Comparison of ENCODE assay signal across 8 mouse cellular contexts in genomic region chr2:118549507-118550473, GRCm38 (mm10). TPM values are rescaled to one million over a fixed set of nuclear protein-coding genes. Genes with fewer than 3 reads are reported as not detected.
DNase-seq lines count a peak whose midpoint lies in the region; ATAC-seq and TF ChIP-seq lines count a peak whose summit lies in the region.

Bmf (minus strand) TSS chr2:118549687.

- intact Hi-C loops in heart, adult 2 months (cut with DNase I), result loop anchor here (2.0 kb wide), 1 partner anchor 17 kb away; no protein-coding TSS in a partner anchor

- peaks cover 10% of the 10 kb centered on the region for H3K4me1 ChIP-seq in bone marrow, adult 2 months (ENCODE audit: control insufficient read depth, insufficient read depth, low read length)
- peaks cover 51% of the 10 kb centered on the region for H3K4me1 ChIP-seq in embryonic facial prominence, embryonic 15.5 days
- H3K4me1 ChIP-seq in heart, adult 2 months (ENCODE audit: control insufficient read depth, insufficient read depth, low read length), result peaks cover 31% of the 10 kb centered on the region
- peaks cover 24% of the 10 kb centered on the region for H3K4me1 ChIP-seq in kidney, adult 2 months (ENCODE audit: control insufficient read depth, insufficient read depth, low read length)
- peaks cover 45% of the 10 kb centered on the region for H3K4me1 ChIP-seq in limb, embryonic 12.5 days (replicated peaks)
- peaks cover 24% of the 10 kb centered on the region; the same call in 1 of the 2 replicates for H3K4me1 ChIP-seq in midbrain, embryonic 14.5 days (ENCODE audit: control insufficient read depth, insufficient read depth, low read length)

- H3K9ac ChIP-seq in embryonic facial prominence, embryonic 15.5 days, result peak within 1 kb of the TSS; percentile 78
- H3K9ac ChIP-seq in heart, adult 2 months (ENCODE audit: low read depth, low read length), result peak within 1 kb of the TSS; percentile 90
- peak within 1 kb of the TSS; percentile 79 for H3K9ac ChIP-seq in limb, embryonic 12.5 days (replicated peaks)
- peak within 1 kb of the TSS; percentile 78 for H3K9ac ChIP-seq in midbrain, embryonic 14.5 days (replicated peaks; ENCODE audit: low read length)

- DNase-seq in 3134 (ENCODE audit: extremely low read depth, insufficient read length, low spot score), result peak; percentile 52
- DNase-seq in heart, adult 2 months, result peak; percentile 99
- peak; percentile 100 for DNase-seq in kidney, adult 2 months
- peak; percentile 98 for DNase-seq in midbrain, embryonic 14.5 days
- peak; percentile 59 for DNase-seq in spleen, adult 12 weeks (ENCODE audit: low spot score)

- peak within 1 kb of the TSS; percentile 89 for H3K4me2 ChIP-seq in embryonic facial prominence, embryonic 15.5 days (replicated peaks)
- peak within 1 kb of the TSS; percentile 86 for H3K4me2 ChIP-seq in limb, embryonic 12.5 days
- H3K4me2 ChIP-seq in midbrain, embryonic 14.5 days (ENCODE audit: low read length), result peak within 1 kb of the TSS; percentile 95

- no peaks in the 10 kb centered on the region for H3K36me3 ChIP-seq in embryonic facial prominence, embryonic 15.5 days
- H3K36me3 ChIP-seq in heart, adult 2 months (ENCODE audit: control insufficient read depth, insufficient read depth, low read length), result peaks cover 9% of the 10 kb centered on the region
- H3K36me3 ChIP-seq in kidney, adult 2 months (ENCODE audit: control insufficient read depth, insufficient read depth, low read length), result no peaks in the 10 kb centered on the region
- no peaks in the 10 kb centered on the region for H3K36me3 ChIP-seq in limb, embryonic 12.5 days
- no peaks in the 10 kb centered on the region for H3K36me3 ChIP-seq in midbrain, embryonic 14.5 days (ENCODE audit: control insufficient read depth, insufficient read depth, low read length)

- WGBS in bone marrow, adult 2 months, result under 1% methylated on average over 45 of the region's 45 CpGs
- under 1% methylated on average over 45 of the region's 45 CpGs for WGBS in embryonic facial prominence, embryonic 15.5 days
- 1% methylated on average over 45 of the region's 45 CpGs for WGBS in heart, adult 2 months
- 1% methylated on average over 45 of the region's 45 CpGs for WGBS in kidney, adult 2 months
- 1% methylated on average over 45 of the region's 45 CpGs for WGBS in limb, embryonic 12.5 days
- 1% methylated on average over 45 of the region's 45 CpGs for WGBS in midbrain, embryonic 14.5 days

- TF ChIP-seq POLR2A in bone marrow, adult 2 months (IDR thresholded peaks at IDR 0.05; ENCODE audit: borderline replicate concordance, control insufficient read depth, low read depth, low read length), result peak; percentile 59; the same call in 1 of the 2 replicates
- TF ChIP-seq POLR2A in heart, adult 2 months (IDR thresholded peaks at IDR 0.05; ENCODE audit: insufficient read depth, low read depth, low read length), result peak; percentile 66
- TF ChIP-seq POLR2A in kidney, adult 2 months (IDR thresholded peaks at IDR 0.05; ENCODE audit: low read depth, low read length), result no peak

- H3K79me2 ChIP-seq in heart, adult 2 months (replicated peaks; ENCODE audit: control insufficient read depth, insufficient read depth, low read length), result no peaks in the 10 kb centered on the region

- H3K4me3 ChIP-seq in bone marrow, adult 2 months (replicated peaks; ENCODE audit: control insufficient read depth, low read depth, low read length), result peak within 1 kb of the TSS; percentile 77
- peak within 1 kb of the TSS; percentile 90 for H3K4me3 ChIP-seq in embryonic facial prominence, embryonic 15.5 days (replicated peaks)
- peak within 1 kb of the TSS; percentile 83 for H3K4me3 ChIP-seq in heart, adult 2 months
- H3K4me3 ChIP-seq in kidney, adult 2 months (ENCODE audit: insufficient read depth, low read depth, low read length), result peak within 1 kb of the TSS; percentile 68
- peak within 1 kb of the TSS; percentile 92 for H3K4me3 ChIP-seq in limb, embryonic 12.5 days (replicated peaks)
- peak within 1 kb of the TSS; percentile 84 for H3K4me3 ChIP-seq in midbrain, embryonic 14.5 days (replicated peaks; ENCODE audit: low read depth, low read length)

- TF ChIP-seq CTCF in bone marrow, adult 2 months (IDR thresholded peaks at IDR 0.05; ENCODE audit: control insufficient read depth, insufficient read depth, low read length), result no peak
- TF ChIP-seq CTCF in heart, adult 2 months (IDR thresholded peaks at IDR 0.05), result no peak
- TF ChIP-seq CTCF in kidney, adult 2 months (conservative IDR thresholded peaks at IDR 0.05; ENCODE audit: insufficient read depth, insufficient read length, low read depth, low read length), result no peak

- peak; percentile 87 for ATAC-seq in embryonic facial prominence, embryonic 15.5 days (ENCODE audit: insufficient number of reproducible peaks, low FRiP score, low TSS enrichment, low read depth)
- peak; percentile 89 for ATAC-seq in limb, embryonic 12.5 days (ENCODE audit: insufficient number of reproducible peaks, insufficient read depth, low FRiP score, low TSS enrichment, low read depth)
- peak; percentile 91 for ATAC-seq in midbrain, embryonic 14.5 days (ENCODE audit: low FRiP score, low TSS enrichment)

- no peaks in the 10 kb centered on the region for H3K27me3 ChIP-seq in embryonic facial prominence, embryonic 15.5 days
- no peaks in the 10 kb centered on the region for H3K27me3 ChIP-seq in heart, adult 2 months (ENCODE audit: control insufficient read depth, insufficient read depth, low read length)
- no peaks in the 10 kb centered on the region for H3K27me3 ChIP-seq in kidney, adult 2 months (replicated peaks; ENCODE audit: control insufficient read depth, insufficient read depth, low read length)
- H3K27me3 ChIP-seq in limb, embryonic 12.5 days, result no peaks in the 10 kb centered on the region
- H3K27me3 ChIP-seq in midbrain, embryonic 14.5 days (ENCODE audit: control insufficient read depth, insufficient read depth, low read length), result peaks cover 9% of the 10 kb centered on the region; the same call in 1 of the 2 replicates

- H3K9me3 ChIP-seq in embryonic facial prominence, embryonic 15.5 days (replicated peaks), result no peaks in the 10 kb centered on the region
- H3K9me3 ChIP-seq in limb, embryonic 12.5 days, result no peaks in the 10 kb centered on the region
- no peaks in the 10 kb centered on the region for H3K9me3 ChIP-seq in midbrain, embryonic 14.5 days (ENCODE audit: control insufficient read depth, low read length)

- H3K27ac ChIP-seq in bone marrow, adult 2 months (ENCODE audit: control insufficient read depth, insufficient read depth, low read depth, low read length, poor library complexity), result peak within 1 kb of the TSS; percentile 75
- H3K27ac ChIP-seq in embryonic facial prominence, embryonic 15.5 days (replicated peaks), result peak within 1 kb of the TSS; percentile 97
- H3K27ac ChIP-seq in heart, adult 2 months, result peak within 1 kb of the TSS; percentile 93
- H3K27ac ChIP-seq in kidney, adult 2 months (ENCODE audit: insufficient read depth, low read depth, low read length), result peak within 1 kb of the TSS; percentile 32
- H3K27ac ChIP-seq in limb, embryonic 12.5 days, result peak within 1 kb of the TSS; percentile 80
- H3K27ac ChIP-seq in midbrain, embryonic 14.5 days (replicated peaks; ENCODE audit: low read depth, low read length), result peak within 1 kb of the TSS; percentile 67

- TF ChIP-seq EP300 in heart, adult 2 months (IDR thresholded peaks at IDR 0.05; ENCODE audit: insufficient read depth, low read depth, low read length), result peak; percentile 65

RNA-seq across cellular contexts. Expression of gene Bmf, which starts in this region (rescaled TPM):
- 7.3 and 8.8 TPM in 2 replicates for polyA plus RNA-seq in bone marrow, adult 2 months (2011; ENCODE audit: insufficient read depth, insufficient read length, low replicate concordance, missing spikeins)
- polyA plus RNA-seq in embryonic facial prominence, embryonic 15.5 days (2015; fragmentation: Nextera tagmentation; extraction: Ambion mirVana), result 5.1 and 6.7 TPM in 2 replicates
- total RNA-seq in heart, adult 2 months (2021), result 1 to 10 TPM; 5.5 to 7.0 TPM
- polyA plus RNA-seq in heart, adult 2 months (2012; rRNA removed), result 2.9 and 5.7 TPM in 2 replicates
- 9.1 and 10.5 TPM in 2 replicates for polyA plus RNA-seq in kidney, adult 2 months (2012; rRNA removed)
- 4.8 and 7.1 TPM in 2 replicates for polyA plus RNA-seq in limb, embryonic 12.5 days (2016; fragmentation: Nextera tagmentation; extraction: Ambion mirVana)
- polyA plus RNA-seq in midbrain, embryonic 14.5 days (2014; fragmentation: Nextera tagmentation; extraction: Ambion mirVana), result 1.9 and 2.8 TPM in 2 replicates

Comparison
In these comparisons a context has a peak if more than half of its experiments do, and no peak if none do; other contexts are left out.
1. Peak in every context shown above with its lines: DNase-seq, ATAC-seq, H3K4me3 ChIP-seq and H3K27ac ChIP-seq.
2. H3K27ac ChIP-seq: peak in every context shown above with its lines; median percentile 97 in embryonic facial prominence, embryonic 15.5 days; 93 in heart, adult 2 months; 80 in limb, embryonic 12.5 days; 75 in bone marrow, adult 2 months; 67 in midbrain, embryonic 14.5 days; 32 in kidney, adult 2 months.